Mouse (Mus musculus) limb, embryonic 11.5 days (tissue): Measurements from ENCODE around the gene Ghrhr. TPM values are rescaled to one million over a fixed set of nuclear protein-coding genes. Genes with fewer than 3 reads are reported as not detected.

Source experiments
- ATAC-seq: fragments of 200-750 bp; cut with Nextera tagmentation; 2 replicates; pipeline ENCODE4 v1.8.0; 2017; ENCODE audit warnings: low read depth; ENCODE audit not compliant: insufficient number of reproducible peaks, low FRiP score, low TSS enrichment
- DNase-seq: peaks from one replicate; pipeline ENCODE4 v3.0.0-alpha.2; 2015; ENCODE audit warnings: low spot score
- H3K27ac ChIP-seq: fragments of 300-500 bp; sonication (generic); replicated peaks from 2 replicates; pipeline ENCODE4 v1.5.1; 2014; ENCODE audit warnings: low read depth, mild to moderate bottlenecking, low read length
- H3K27me3 ChIP-seq: fragments of 300-500 bp; sonication (generic); 2 replicates; pipeline ENCODE4 v1.6.1; 2014; ENCODE audit warnings: mild to moderate bottlenecking, low read length, mixed read lengths; ENCODE audit not compliant: control insufficient read depth, insufficient read depth
- H3K36me3 ChIP-seq: fragments of 300-500 bp; sonication (generic); 2 replicates; pipeline ENCODE4 v1.6.1; 2014; ENCODE audit warnings: mild to moderate bottlenecking, low read length, moderate library complexity, mixed read lengths; ENCODE audit not compliant: control insufficient read depth, insufficient read depth
- H3K4me1 ChIP-seq: fragments of 300-500 bp; sonication (generic); 2 replicates; pipeline ENCODE4 v1.6.1; 2014; ENCODE audit warnings: low read length, mixed read lengths; ENCODE audit not compliant: control insufficient read depth, insufficient read depth
- H3K4me2 ChIP-seq: fragments of 300-500 bp; sonication (generic); 2 replicates; pipeline ENCODE4 v1.6.1; 2014; ENCODE audit warnings: low read depth, mild to moderate bottlenecking, moderate library complexity; ENCODE audit not compliant: severe bottlenecking
- H3K4me3 ChIP-seq: fragments of 300-500 bp; sonication (generic); 2 replicates; pipeline ENCODE4 v1.5.1; 2014; ENCODE audit warnings: low read depth, low read length
- H3K9ac ChIP-seq: fragments of 300-500 bp; sonication (generic); 2 replicates; pipeline ENCODE4 v1.6.1; 2014; ENCODE audit warnings: mild to moderate bottlenecking, low read length
- H3K9me3 ChIP-seq: fragments of 300-500 bp; sonication (generic); 2 replicates; pipeline ENCODE4 v1.6.1; 2016; ENCODE audit warnings: low read length; ENCODE audit not compliant: control insufficient read depth
- WGBS: fragments of 180-500 bp; shearing (Covaris S2); extraction: QIAGEN DNeasy Blood & Tissue Kit; methylation state at CpG from one replicate; pipeline ENCODE4 v1.1.7; 2014; 5-methylcytosine and 5-hydroxymethylcytosine counted together
- polyA plus RNA-seq: library from polyadenylated mRNA; unstranded; fragments of >200 nt; fragmentation: Nextera tagmentation; extraction: Ambion mirVana; gene quantifications from 2 replicates; pipeline ENCODE4 v1.2.1, GENCODE M21; 2014

The Ghrhr gene
- polyA plus RNA-seq, 1 experiment from 2014 or later, result not detected

GRCm38 (mm10) chr6:55432121-55432520 is 56.0 kb downstream of the Ghrhr start:
- Histone ChIP-seq H3K9ac (no peak overlapping the region), H3K4me1 (no peaks in the 10 kb centered on the region), H3K9me3 (no peaks in the 10 kb centered on the region), H3K4me3 (no peak overlapping the region), H3K27ac (no peak overlapping the region), H3K27me3 (0 out of 2 replicates have a peak, but pooled peaks cover 3% of the 10 kb centered on the region), H3K4me2 (no peak overlapping the region), H3K36me3 (no peaks in the 10 kb centered on the region)
- ATAC-seq (no peak), DNase-seq (no peak)

GRCm38 (mm10) chr6:55434360-55434759 is 58.3 kb downstream of the Ghrhr start:
- no peaks in the 10 kb centered on the region for H3K36me3 ChIP-seq
- H3K4me1 ChIP-seq, result no peaks in the 10 kb centered on the region
- ATAC-seq (peak; percentile 70; the same call in 1 of the 2 replicates), DNase-seq (no peak)
- no peak overlapping the region for H3K4me3 ChIP-seq
- H3K9me3 ChIP-seq, result no peaks in the 10 kb centered on the region
- H3K27me3 ChIP-seq, result 0 out of 2 replicates have a peak, but pooled peaks cover 3% of the 10 kb centered on the region
- H3K9ac ChIP-seq, result no peak overlapping the region
- H3K27ac ChIP-seq, result no peak overlapping the region
- WGBS, result 36% methylated on average over 3 of the region's 3 CpGs
- H3K4me2 ChIP-seq, result no peak overlapping the region

GRCm38 (mm10) chr6:55435266-55436159 is 59.4 kb downstream of the Ghrhr start:
- Histone ChIP-seq H3K9me3 (no peaks in the 10 kb centered on the region), H3K36me3 (no peaks in the 10 kb centered on the region), H3K9ac (no peak overlapping the region), H3K27me3 (0 out of 2 replicates have a peak, but pooled peaks cover 3% of the 10 kb centered on the region), H3K4me1 (no peaks in the 10 kb centered on the region), H3K27ac (no peak overlapping the region), H3K4me3 (no peak overlapping the region), H3K4me2 (no peak overlapping the region)
- DNase-seq (no peak), ATAC-seq (no peak)
- 72% methylated on average over 8 of the region's 8 CpGs for WGBS

- no peak overlapping the region for H3K4me2 ChIP-seq
- ATAC-seq, result no peak
- H3K27ac ChIP-seq, result no peak overlapping the region
- no peaks in the 10 kb centered on the region for H3K36me3 ChIP-seq
- no peaks in the 10 kb centered on the region for H3K4me1 ChIP-seq
- WGBS, result 52% methylated on average over 3 of the region's 3 CpGs
- no peaks in the 10 kb centered on the region for H3K9me3 ChIP-seq
- no peak for DNase-seq
- 0 out of 2 replicates have a peak, but pooled peaks cover 3% of the 10 kb centered on the region for H3K27me3 ChIP-seq
- H3K9ac ChIP-seq, result no peak overlapping the region
- H3K4me3 ChIP-seq, result no peak overlapping the region
These were observed 61.8 kb downstream of the Ghrhr start for GRCm38 (mm10) chr6:55437919-55438318.

Other genes starting within 250 kb of the Ghrhr start
- not detected in 2 replicates for gene Crhr2, start 243.3 kb upstream of the Ghrhr start, polyA plus RNA-seq
- 0.13 and 0.17 TPM in 2 replicates for gene Inmt, start 201.3 kb upstream of the Ghrhr start, polyA plus RNA-seq
- gene Mindy4, start 172.9 kb upstream of the Ghrhr start, polyA plus RNA-seq, result 17.2 and 17.4 TPM in 2 replicates
- 0.26 and 0.64 TPM in 2 replicates for gene Aqp1, start 39.9 kb upstream of the Ghrhr start, polyA plus RNA-seq
- 0.48 and 0.82 TPM in 2 replicates for gene Adcyap1r1, start 75.7 kb downstream of the Ghrhr start, polyA plus RNA-seq